Comparison of ENCODE assay signal across 8 mouse cellular contexts in the genomic region with DNA sequence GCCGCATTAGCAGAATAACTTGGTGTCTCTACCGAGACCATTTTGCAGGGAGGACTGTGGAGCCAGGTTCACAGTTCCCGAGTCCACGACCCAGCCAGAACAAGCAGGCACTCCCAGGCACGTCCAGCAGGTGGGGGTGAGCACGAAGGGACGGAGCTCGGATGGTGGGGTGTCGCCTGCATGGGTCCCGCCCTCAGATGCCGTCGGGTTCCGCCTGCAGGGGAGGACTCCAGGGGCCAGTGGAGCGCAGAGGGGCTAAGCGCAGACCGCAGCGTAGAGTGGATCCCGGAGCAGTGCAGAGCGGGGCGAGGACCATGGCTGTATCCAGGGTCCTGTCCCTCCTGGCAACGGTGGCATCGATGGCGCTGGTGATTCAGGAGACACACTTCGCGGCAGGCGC. TPM values are rescaled to one million over a fixed set of nuclear protein-coding genes. Genes with fewer than 3 reads are reported as not detected.
A peak's percentile ranks its signal among the peaks of the same experiment; 100 is the strongest.
DNase-seq lines count a peak whose midpoint lies in the region; ATAC-seq and TF ChIP-seq lines count a peak whose summit lies in the region.

Lamc3 (plus strand) TSS at position 262 of the 400 bp plus-strand sequence.

- H3K9ac ChIP-seq in heart, embryonic 12.5 days: 0 out of 2 replicates have a peak within 1 kb of the TSS, but pooled peaks have one; percentile 31
- no peak within 1 kb of the TSS for H3K9ac ChIP-seq in kidney, embryonic 15.5 days

- H3K27me3 ChIP-seq in cerebellum, adult 2 months (ENCODE audit: control insufficient read depth, insufficient read depth, low read length): no peaks in the 10 kb centered on the region; the same call in 1 of the 2 replicates
- peaks cover 95% of the 10 kb centered on the region for H3K27me3 ChIP-seq in heart, embryonic 12.5 days (replicated peaks)
- H3K27me3 ChIP-seq in kidney, embryonic 15.5 days: peaks cover 73% of the 10 kb centered on the region

- no peak; the same call in 1 of the 2 replicates for TF ChIP-seq CTCF in cerebellum, adult 2 months (IDR thresholded peaks at IDR 0.05; ENCODE audit: borderline replicate concordance, insufficient read depth, low read depth, low read length)

- peak; percentile 27 to 60 for DNase-seq in cerebellum, postnatal 14 days
- no peak for DNase-seq in cerebellum, adult 2 months
- DNase-seq in embryo, embryonic 10 days (ENCODE audit: low spot score): peak; percentile 72
- peak; percentile 87 for DNase-seq in lung, postnatal 10 days
- peak; percentile 75 for DNase-seq in retina, postnatal 1 day
- DNase-seq in MN1 (ENCODE audit: low spot score): no peak

- peak within 1 kb of the TSS; percentile 55 for H3K4me2 ChIP-seq in heart, embryonic 12.5 days
- H3K4me2 ChIP-seq in kidney, embryonic 15.5 days: peak within 1 kb of the TSS; percentile 60

- 8% methylated on average over 26 of the region's 26 CpGs for WGBS in cerebellum, adult 2 months
- WGBS in heart, embryonic 12.5 days: 5% methylated on average over 26 of the region's 26 CpGs
- WGBS in kidney, embryonic 15.5 days: 4% methylated on average over 26 of the region's 26 CpGs

- H3K36me3 ChIP-seq in heart, embryonic 12.5 days: no peaks in the 10 kb centered on the region
- no peaks in the 10 kb centered on the region for H3K36me3 ChIP-seq in kidney, embryonic 15.5 days

- TF ChIP-seq POLR2A in cerebellum, adult 2 months (IDR thresholded peaks at IDR 0.05; ENCODE audit: borderline replicate concordance, insufficient read depth, low read length): no peak

- no peak within 1 kb of the TSS for H3K27ac ChIP-seq in cerebellum, adult 2 months (ENCODE audit: insufficient read depth, low read length)
- no peak within 1 kb of the TSS for H3K27ac ChIP-seq in heart, embryonic 12.5 days (ENCODE audit: poor library complexity, severe bottlenecking)
- no peak within 1 kb of the TSS for H3K27ac ChIP-seq in kidney, embryonic 15.5 days

- ATAC-seq in heart, embryonic 12.5 days (ENCODE audit: insufficient number of reproducible peaks, low FRiP score): 0 out of 2 replicates have a peak, but pooled peaks have one; percentile 47
- ATAC-seq in kidney, embryonic 15.5 days (replicated peaks; ENCODE audit: low FRiP score): peak; percentile 72

- H3K9me3 ChIP-seq in heart, embryonic 12.5 days (replicated peaks): no peaks in the 10 kb centered on the region
- no peaks in the 10 kb centered on the region for H3K9me3 ChIP-seq in kidney, embryonic 15.5 days (replicated peaks)

- no peak within 1 kb of the TSS for H3K4me3 ChIP-seq in cerebellum, adult 2 months (replicated peaks; ENCODE audit: insufficient read depth, low read depth, low read length)
- peak within 1 kb of the TSS; percentile 27 for H3K4me3 ChIP-seq in heart, embryonic 12.5 days
- H3K4me3 ChIP-seq in kidney, embryonic 15.5 days (replicated peaks): peak within 1 kb of the TSS; percentile 36

- no peaks in the 10 kb centered on the region for H3K4me1 ChIP-seq in cerebellum, adult 2 months (ENCODE audit: control insufficient read depth, insufficient read depth, low read length)
- H3K4me1 ChIP-seq in heart, embryonic 12.5 days (replicated peaks): peaks cover 6% of the 10 kb centered on the region
- peaks cover 30% of the 10 kb centered on the region for H3K4me1 ChIP-seq in kidney, embryonic 15.5 days

RNA-seq across cellular contexts. Expression of gene Lamc3, which starts in this region (rescaled TPM):
- polyA plus RNA-seq in cerebellum, adult 2 months (2012; rRNA removed): 3.8 and 4.0 TPM in 2 replicates
- 1.1 and 1.3 TPM in 2 replicates for polyA plus RNA-seq in heart, embryonic 12.5 days (2016; fragmentation: Nextera tagmentation; extraction: Ambion mirVana)
- polyA plus RNA-seq in kidney, embryonic 15.5 days (2015; fragmentation: Nextera tagmentation; extraction: Ambion mirVana): 3.5 and 4.5 TPM in 2 replicates

Comparison
In these comparisons a context has a peak if more than half of its experiments do, and no peak if none do; other contexts are left out.
1. DNase-seq: peak in cerebellum, postnatal 14 days (2 of 2), embryo, embryonic 10 days (single experiment), lung, postnatal 10 days (single experiment) and retina, postnatal 1 day (single experiment); none in cerebellum, adult 2 months (0 of 2) and MN1 (single experiment).